Mouse (Mus musculus) ES-E14 (cell line): ENCODE results near the gene Col4a2. TPM values are rescaled to one million over a fixed set of nuclear protein-coding genes. Genes with fewer than 3 reads are reported as not detected.

Experiments used
- DNase-seq: peaks from one replicate; pipeline ENCODE4 v3.0.0-alpha.2; 2013; ENCODE audit warnings: low read depth, low spot score
- H3K27ac ChIP-seq: 2 replicates; pipeline ENCODE4 v1.5.1; 2012; ENCODE audit warnings: low read depth, mild to moderate bottlenecking, low read length, moderate library complexity, mixed read lengths; ENCODE audit not compliant: poor library complexity, insufficient read depth, severe bottlenecking
- H3K36me3 ChIP-seq: 2 replicates; pipeline ENCODE4 v1.6.1; 2012; ENCODE audit warnings: mild to moderate bottlenecking, low read length, moderate library complexity, mixed read lengths; ENCODE audit not compliant: control insufficient read depth, poor library complexity, insufficient read depth, severe bottlenecking
- H3K4me1 ChIP-seq, 2 experiments: fragments of 150-350 bp in 1 of 2; sonication (generic) in 1 of 2; 2 replicates each; pipeline ENCODE4 v1.6.1; 2012; ENCODE audit warnings: low read length in 2 of 2, mild to moderate bottlenecking in 1 of 2, mixed read lengths in 1 of 2; ENCODE audit not compliant: control insufficient read depth in 2 of 2, insufficient read depth in 2 of 2, poor library complexity in 1 of 2
- H3K4me3 ChIP-seq, 2 experiments: fragments of 150-350 bp in 1 of 2; sonication (generic) in 1 of 2; 2 replicates each; pipeline ENCODE4 v1.5.1; 2012; ENCODE audit warnings: low read length in 2 of 2, low read depth in 1 of 2, mild to moderate bottlenecking in 1 of 2, mixed read lengths in 1 of 2; ENCODE audit not compliant: insufficient read depth in 1 of 2, poor library complexity in 1 of 2, severe bottlenecking in 1 of 2
- H3K9ac ChIP-seq: 2 replicates; pipeline ENCODE4 v1.6.1; 2012; ENCODE audit warnings: low read depth, mild to moderate bottlenecking, low read length, mixed read lengths; ENCODE audit not compliant: poor library complexity, insufficient read depth, severe bottlenecking
- H3K9me3 ChIP-seq: fragments of 150-350 bp; sonication (generic); 2 replicates; pipeline ENCODE4 v1.6.1; 2012; ENCODE audit warnings: low read depth, mild to moderate bottlenecking, low read length; ENCODE audit not compliant: control insufficient read depth, insufficient read depth
- CHD2 ChIP-seq: IDR thresholded peaks from 2 replicates; pipeline ENCODE4 v1.6.1; 2014; ENCODE audit warnings: mild to moderate bottlenecking, low read depth, low read length, inconsistent platforms
- HCFC1 ChIP-seq: IDR thresholded peaks from 2 replicates; pipeline ENCODE4 v1.6.1; 2012; ENCODE audit warnings: low read length, inconsistent platforms, borderline replicate concordance; ENCODE audit not compliant: insufficient read depth
- MAFK ChIP-seq: IDR thresholded peaks from 2 replicates; pipeline ENCODE4 v1.6.1; 2014; ENCODE audit warnings: mild to moderate bottlenecking, low read depth, low read length, inconsistent platforms; ENCODE audit not compliant: insufficient read depth
- ZC3H11A ChIP-seq: IDR thresholded peaks from 2 replicates; pipeline ENCODE4 v1.6.1; 2012; ENCODE audit warnings: low read depth, mild to moderate bottlenecking, inconsistent platforms, low read length, borderline replicate concordance
- ZNF384 ChIP-seq: IDR thresholded peaks from 2 replicates; pipeline ENCODE4 v1.6.1; 2012; ENCODE audit warnings: low read depth, low read length, inconsistent platforms
- in situ Hi-C, 2 experiments: fragments of 600-800 bp; cut with MboI; formaldehyde crosslinking; loops; one replicate each; pipeline ENCODE4 v1.15.1; 2025; ENCODE audit warnings: low sequenced_read_pairs in 2 of 2, inconsistent platforms in 1 of 2; ENCODE audit not compliant: unreplicated experiment in 2 of 2
- total RNA-seq: library from RNA; depleted of rRNA; stranded (reverse); fragments of 300-350 nt; gene quantifications from 2 replicates; pipeline ENCODE4 v1.2.3, GENCODE M21; 2012

Col4a2 gene
- total RNA-seq, 1 experiment: 102 TPM

- TF ChIP-seq MAFK: no peak
- TF ChIP-seq CHD2: no peak
- no peak for TF ChIP-seq HCFC1
- Histone ChIP-seq H3K27ac (no peak overlapping the region), H3K4me3 (no peak overlapping the region), H3K36me3 (no peaks in the 10 kb centered on the region), H3K9me3 (no peaks in the 10 kb centered on the region), H3K9ac (no peak overlapping the region), H3K4me1 (no peaks in the 10 kb centered on the region)
- no peak for DNase-seq
- in situ Hi-C loops: no loop called here
Observed at GRCm38 (mm10) chr8:11452974-11453373, 140.4 kb downstream of the Col4a2 start.

GRCm38 (mm10) chr8:11454228-11454627 lies 141.6 kb downstream of the Col4a2 start:
- no peak overlapping the region for H3K27ac ChIP-seq
- H3K9me3 ChIP-seq: no peaks in the 10 kb centered on the region
- no peak for DNase-seq
- no peak for TF ChIP-seq CHD2
- TF ChIP-seq ZNF384: no peak
- TF ChIP-seq MAFK: no peak
- TF ChIP-seq HCFC1: no peak
- no peak for TF ChIP-seq ZC3H11A
- H3K4me3 ChIP-seq: no peak overlapping the region
- no peak overlapping the region for H3K9ac ChIP-seq
- no peaks in the 10 kb centered on the region for H3K36me3 ChIP-seq
- in situ Hi-C loops: no loop called here
- no peaks in the 10 kb centered on the region for H3K4me1 ChIP-seq

- no peaks in the 10 kb centered on the region for H3K36me3 ChIP-seq
- no peaks in the 10 kb centered on the region; a peak in 1 of 4 replicates for H3K4me1 ChIP-seq
Observed at GRCm38 (mm10) chr8:11457278-11457677, 144.7 kb downstream of the Col4a2 start.

GRCm38 (mm10) chr8:11457981-11458836 lies 145.6 kb downstream of the Col4a2 start:
- no peak for DNase-seq
- Histone ChIP-seq H3K36me3 (no peaks in the 10 kb centered on the region), H3K27ac (no peak overlapping the region), H3K9me3 (no peaks in the 10 kb centered on the region), H3K4me3 (no peak overlapping the region), H3K9ac (no peak overlapping the region), H3K4me1 (no peaks in the 10 kb centered on the region; a peak in 1 of 4 replicates)
- TF ChIP-seq HCFC1 (no peak), ZC3H11A (no peak), ZNF384 (no peak), MAFK (no peak), CHD2 (no peak)
- in situ Hi-C loops: no loop called here

More at GRCm38 (mm10) chr8:11457278-11457677, 144.7 kb downstream of the Col4a2 start:
- no peak for DNase-seq
- in situ Hi-C loops: no loop called here
- H3K9ac ChIP-seq: no peak overlapping the region
- H3K27ac ChIP-seq: no peak overlapping the region
- H3K9me3 ChIP-seq: no peaks in the 10 kb centered on the region
- H3K4me3 ChIP-seq: no peak overlapping the region
- TF ChIP-seq ZNF384: no peak
- TF ChIP-seq CHD2: no peak
- TF ChIP-seq HCFC1: no peak
- TF ChIP-seq ZC3H11A: no peak
- TF ChIP-seq MAFK: no peak
